Mouse (Mus musculus) forebrain, embryonic 12.5 days (tissue): ENCODE measurements at regions not wholly inside any gene's neighbourhood (a gene's known extent, or its start where the extent isn't known, plus 50 kb on each side); places are given as distances from the start of the nearest gene placed in this dataset.

Source experiments
- ATAC-seq: fragments of 200-750 bp; cut with Nextera tagmentation; 2 replicates; pipeline ENCODE4 v1.8.0; 2017; ENCODE audit warnings: moderate TSS enrichment; ENCODE audit not compliant: low FRiP score
- H3K27ac ChIP-seq: fragments of 300-500 bp; sonication (generic); 2 replicates; pipeline ENCODE4 v1.5.1; 2016; ENCODE audit warnings: mild to moderate bottlenecking
- H3K27me3 ChIP-seq: fragments of 300-500 bp; sonication (generic); 2 replicates; pipeline ENCODE4 v1.6.1; 2016; ENCODE audit warnings: mild to moderate bottlenecking
- H3K36me3 ChIP-seq: fragments of 300-500 bp; sonication (generic); replicated peaks from 2 replicates; pipeline ENCODE4 v1.6.1; 2016; ENCODE audit warnings: mild to moderate bottlenecking
- H3K4me1 ChIP-seq: fragments of 300-500 bp; sonication (generic); 2 replicates; pipeline ENCODE4 v1.6.1; 2016
- H3K4me2 ChIP-seq: fragments of 300-500 bp; sonication (generic); 2 replicates; pipeline ENCODE4 v1.6.1; 2016; ENCODE audit warnings: mild to moderate bottlenecking, moderate library complexity
- H3K4me3 ChIP-seq: fragments of 300-500 bp; sonication (generic); replicated peaks from 2 replicates; pipeline ENCODE4 v1.5.1; 2016; ENCODE audit warnings: mild to moderate bottlenecking
- H3K9ac ChIP-seq: fragments of 300-500 bp; sonication (generic); 2 replicates; pipeline ENCODE4 v1.6.1; 2016; ENCODE audit warnings: mild to moderate bottlenecking
- H3K9me3 ChIP-seq: fragments of 300-500 bp; sonication (generic); 2 replicates; pipeline ENCODE4 v1.6.1; 2016
- WGBS: fragments of 180-500 bp; shearing (Covaris S2); methylation state at CpG from one replicate; pipeline ENCODE4 v1.1.7; 2016; 5-methylcytosine and 5-hydroxymethylcytosine counted together

GRCm38 (mm10) chr14:66584699-66585098, 575.7 kb upstream of the Gulo start:
- no peaks in the 10 kb centered on the region for H3K4me1 ChIP-seq
- H3K27me3 ChIP-seq: no peaks in the 10 kb centered on the region
- no peaks in the 10 kb centered on the region for H3K36me3 ChIP-seq
- H3K9ac ChIP-seq: no peak overlapping the region
- no peaks in the 10 kb centered on the region for H3K9me3 ChIP-seq
- WGBS: 79% methylated on average over 4 of the region's 4 CpGs
- H3K4me3 ChIP-seq: no peak overlapping the region
- H3K4me2 ChIP-seq: no peak overlapping the region
- ATAC-seq: no peak
- no peak overlapping the region for H3K27ac ChIP-seq

- 79% methylated on average over 6 of the region's 6 CpGs for WGBS
- no peaks in the 10 kb centered on the region for H3K27me3 ChIP-seq
- H3K9me3 ChIP-seq: no peaks in the 10 kb centered on the region
- no peaks in the 10 kb centered on the region for H3K36me3 ChIP-seq
- no peak overlapping the region for H3K4me2 ChIP-seq
- ATAC-seq: no peak
- H3K4me1 ChIP-seq: no peaks in the 10 kb centered on the region
- H3K4me3 ChIP-seq: no peak overlapping the region
- H3K27ac ChIP-seq: no peak overlapping the region
- no peak overlapping the region for H3K9ac ChIP-seq
Measured at GRCm38 (mm10) chr14:66579904-66580492, 571.0 kb upstream of the Gulo start.

DNA sequence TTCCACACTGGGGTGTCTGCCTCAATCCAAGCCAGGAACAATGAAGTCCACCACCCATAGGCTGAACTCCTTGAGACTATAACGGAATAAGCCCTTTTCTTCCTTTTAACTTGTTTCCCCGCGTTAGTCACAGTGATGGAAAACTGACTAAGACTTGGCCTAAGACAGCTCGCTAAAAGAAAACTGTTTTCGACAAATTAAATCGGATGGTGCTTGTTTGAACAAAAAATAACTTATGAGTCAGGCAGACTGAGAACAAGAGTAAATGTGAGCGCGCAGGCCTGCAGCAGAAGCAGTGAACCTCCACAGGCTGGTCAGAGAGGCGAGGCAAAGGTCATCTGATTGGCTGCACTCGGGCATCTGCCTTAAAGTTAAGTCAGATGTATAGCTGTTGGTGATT, 557.6 kb upstream of the Gulo start:
- Histone ChIP-seq H3K27ac (no peak overlapping the region), H3K4me2 (no peak overlapping the region)
- WGBS: 84% methylated on average over 10 of the region's 10 CpGs

DNA sequence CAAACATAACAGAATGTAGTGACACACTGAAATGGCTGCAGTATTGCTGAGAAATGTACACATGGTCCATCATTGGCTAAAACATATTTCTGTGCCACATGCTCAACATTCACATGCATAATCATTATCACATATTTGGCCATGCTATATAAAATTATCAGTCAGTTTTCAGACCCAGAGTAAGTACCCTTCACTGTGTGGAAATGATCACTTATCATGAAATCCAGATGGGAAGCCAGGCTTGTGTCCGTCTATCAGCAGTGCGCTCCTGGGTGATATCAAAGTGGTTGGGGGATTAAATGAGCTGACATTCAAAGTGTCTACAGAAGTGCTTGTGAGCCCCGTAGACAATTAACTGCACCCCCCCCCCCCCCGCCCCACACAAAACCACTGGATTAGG, 553.7 kb upstream of the Gulo start:
- Histone ChIP-seq H3K27me3 (no peaks in the 10 kb centered on the region), H3K27ac (no peak overlapping the region), H3K36me3 (no peaks in the 10 kb centered on the region), H3K9me3 (no peaks in the 10 kb centered on the region), H3K4me1 (no peaks in the 10 kb centered on the region), H3K4me3 (no peak overlapping the region), H3K4me2 (no peak overlapping the region), H3K9ac (no peak overlapping the region)
- WGBS: 48% methylated on average over 4 of the region's 4 CpGs
- ATAC-seq: no peak

More for the DNA sequence above, 557.6 kb upstream of the Gulo start:
- H3K9me3 ChIP-seq: no peaks in the 10 kb centered on the region
- H3K9ac ChIP-seq: no peak overlapping the region
- no peaks in the 10 kb centered on the region for H3K36me3 ChIP-seq
- H3K4me1 ChIP-seq: no peaks in the 10 kb centered on the region
- ATAC-seq: no peak
- H3K27me3 ChIP-seq: no peaks in the 10 kb centered on the region
- no peak overlapping the region for H3K4me3 ChIP-seq

GRCm38 (mm10) chr14:66561715-66562114, 552.7 kb upstream of the Gulo start:
- no peak overlapping the region for H3K4me2 ChIP-seq
- 75% methylated on average over 3 of the region's 3 CpGs for WGBS
- no peak overlapping the region for H3K4me3 ChIP-seq
- no peaks in the 10 kb centered on the region for H3K36me3 ChIP-seq
- no peak overlapping the region for H3K9ac ChIP-seq
- no peak overlapping the region for H3K27ac ChIP-seq
- H3K4me1 ChIP-seq: no peaks in the 10 kb centered on the region
- H3K27me3 ChIP-seq: no peaks in the 10 kb centered on the region
- no peak for ATAC-seq
- H3K9me3 ChIP-seq: no peaks in the 10 kb centered on the region

DNA sequence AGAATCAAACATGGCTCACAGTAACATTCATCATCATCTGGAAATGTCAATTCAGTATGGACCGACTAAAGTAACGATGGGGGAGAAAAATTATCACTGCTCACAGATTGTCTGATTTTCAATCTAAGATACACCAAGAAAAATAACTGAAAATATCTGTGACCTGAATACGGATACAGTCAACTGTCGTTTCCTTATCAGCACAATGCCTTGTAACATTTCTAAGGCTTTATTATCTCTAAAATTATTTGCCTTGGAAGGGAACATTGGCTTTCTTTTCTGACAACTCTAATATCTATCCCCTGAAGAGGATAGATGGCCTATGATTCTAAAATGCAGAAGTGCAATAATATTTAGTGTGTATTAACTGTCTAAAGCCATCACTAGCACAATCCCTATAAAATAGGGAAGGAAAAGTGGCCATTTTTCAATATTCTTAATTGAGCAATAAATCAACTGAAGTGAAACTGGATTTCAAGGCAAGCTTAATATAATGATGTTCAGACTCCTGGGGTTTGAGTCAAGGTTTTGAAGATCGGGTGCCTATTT, 552.1 kb upstream of the Gulo start:
- no peak overlapping the region for H3K27ac ChIP-seq
- H3K36me3 ChIP-seq: no peaks in the 10 kb centered on the region
- ATAC-seq: no peak
- H3K4me2 ChIP-seq: no peak overlapping the region
- 88% methylated on average over 5 of the region's 5 CpGs for WGBS
- no peak overlapping the region for H3K4me3 ChIP-seq
- no peaks in the 10 kb centered on the region for H3K9me3 ChIP-seq
- H3K9ac ChIP-seq: no peak overlapping the region
- no peaks in the 10 kb centered on the region for H3K27me3 ChIP-seq
- H3K4me1 ChIP-seq: no peaks in the 10 kb centered on the region

- 95% methylated on average over 5 of the region's 5 CpGs for WGBS
- H3K9me3 ChIP-seq: no peaks in the 10 kb centered on the region
- no peak overlapping the region for H3K9ac ChIP-seq
- H3K4me1 ChIP-seq: no peaks in the 10 kb centered on the region
- H3K27ac ChIP-seq: no peak overlapping the region
- no peaks in the 10 kb centered on the region for H3K36me3 ChIP-seq
- no peak overlapping the region for H3K4me3 ChIP-seq
- H3K27me3 ChIP-seq: no peaks in the 10 kb centered on the region
- no peak for ATAC-seq
- H3K4me2 ChIP-seq: no peak overlapping the region
Measured at GRCm38 (mm10) chr14:66558393-66558792, 549.4 kb upstream of the Gulo start.

DNA sequence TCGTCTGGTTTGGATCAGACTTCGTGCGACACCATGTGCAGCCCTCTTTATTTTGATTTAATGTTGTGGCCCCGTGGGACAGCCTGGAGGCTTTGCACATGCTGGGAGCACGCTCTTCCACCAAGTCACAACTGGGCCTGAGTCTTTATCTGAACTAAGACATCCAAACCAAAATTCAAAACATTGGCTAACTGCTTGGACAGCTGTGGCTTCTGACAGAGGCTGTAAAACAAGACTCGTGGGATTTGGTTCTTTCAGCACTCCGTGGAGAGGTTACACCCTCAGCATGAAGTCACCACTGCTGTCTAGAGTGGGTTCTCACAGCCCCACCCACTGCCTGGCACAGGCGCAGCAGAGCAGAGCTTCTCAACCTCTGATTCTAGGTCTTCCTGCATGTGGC, 548.6 kb upstream of the Gulo start:
- no peaks in the 10 kb centered on the region for H3K27me3 ChIP-seq
- H3K9ac ChIP-seq: no peak overlapping the region
- no peak overlapping the region for H3K4me2 ChIP-seq
- H3K36me3 ChIP-seq: no peaks in the 10 kb centered on the region
- no peak overlapping the region for H3K4me3 ChIP-seq
- WGBS: 85% methylated on average over 8 of the region's 8 CpGs
- no peaks in the 10 kb centered on the region for H3K9me3 ChIP-seq
- H3K4me1 ChIP-seq: no peaks in the 10 kb centered on the region
- ATAC-seq: no peak
- H3K27ac ChIP-seq: no peak overlapping the region

- no peak for ATAC-seq
- WGBS: 84% methylated on average over 6 of the region's 6 CpGs
Measured at GRCm38 (mm10) chr14:66538498-66538897, 529.5 kb upstream of the Gulo start.

GRCm38 (mm10) chr14:66534671-66535070, 525.7 kb upstream of the Gulo start:
- ATAC-seq: no peak
- H3K4me3 ChIP-seq: no peak overlapping the region
- no peaks in the 10 kb centered on the region for H3K27me3 ChIP-seq
- H3K4me2 ChIP-seq: no peak overlapping the region
- no peaks in the 10 kb centered on the region for H3K36me3 ChIP-seq
- H3K9ac ChIP-seq: no peak overlapping the region
- H3K27ac ChIP-seq: no peak overlapping the region
- WGBS: 48% methylated on average over 1 of the region's 1 CpGs
- H3K4me1 ChIP-seq: no peaks in the 10 kb centered on the region
- H3K9me3 ChIP-seq: no peaks in the 10 kb centered on the region

More at GRCm38 (mm10) chr14:66538498-66538897, 529.5 kb upstream of the Gulo start:
- H3K4me3 ChIP-seq: no peak overlapping the region
- H3K27me3 ChIP-seq: no peaks in the 10 kb centered on the region
- H3K36me3 ChIP-seq: no peaks in the 10 kb centered on the region
- no peak overlapping the region for H3K27ac ChIP-seq
- H3K9me3 ChIP-seq: no peaks in the 10 kb centered on the region
- H3K4me2 ChIP-seq: no peak overlapping the region
- no peak overlapping the region for H3K9ac ChIP-seq
- H3K4me1 ChIP-seq: no peaks in the 10 kb centered on the region

GRCm38 (mm10) chr14:66528135-66528534, 519.1 kb upstream of the Gulo start:
- Histone ChIP-seq H3K27me3 (no peaks in the 10 kb centered on the region), H3K36me3 (no peaks in the 10 kb centered on the region), H3K4me3 (no peak overlapping the region), H3K4me1 (peaks cover under 1% of the 10 kb centered on the region), H3K4me2 (no peak overlapping the region), H3K9me3 (no peaks in the 10 kb centered on the region), H3K27ac (no peak overlapping the region), H3K9ac (no peak overlapping the region)
- WGBS: 45% methylated on average over 5 of the region's 5 CpGs
- ATAC-seq: no peak

- Histone ChIP-seq H3K27ac (no peak overlapping the region), H3K4me3 (no peak overlapping the region), H3K4me1 (peaks cover 9% of the 10 kb centered on the region), H3K4me2 (no peak overlapping the region), H3K36me3 (no peaks in the 10 kb centered on the region), H3K9ac (no peak overlapping the region), H3K27me3 (no peaks in the 10 kb centered on the region), H3K9me3 (no peaks in the 10 kb centered on the region)
- 66% methylated on average over 6 of the region's 6 CpGs for WGBS
- ATAC-seq: no peak
Measured at GRCm38 (mm10) chr14:66527061-66527460, 518.1 kb upstream of the Gulo start.

GRCm38 (mm10) chr14:66522856-66523400, 513.9 kb upstream of the Gulo start:
- H3K36me3 ChIP-seq: no peaks in the 10 kb centered on the region
- H3K4me2 ChIP-seq: no peak overlapping the region
- H3K4me3 ChIP-seq: no peak overlapping the region
- no peak for ATAC-seq
- no peaks in the 10 kb centered on the region for H3K9me3 ChIP-seq
- H3K9ac ChIP-seq: no peak overlapping the region
- no peaks in the 10 kb centered on the region for H3K27me3 ChIP-seq
- WGBS: 71% methylated on average over 6 of the region's 6 CpGs
- peaks cover 12% of the 10 kb centered on the region for H3K4me1 ChIP-seq
- H3K27ac ChIP-seq: peak overlapping the region; percentile 10
